ENCODE assay signal across 9 mouse cellular contexts in the genomic region with DNA sequence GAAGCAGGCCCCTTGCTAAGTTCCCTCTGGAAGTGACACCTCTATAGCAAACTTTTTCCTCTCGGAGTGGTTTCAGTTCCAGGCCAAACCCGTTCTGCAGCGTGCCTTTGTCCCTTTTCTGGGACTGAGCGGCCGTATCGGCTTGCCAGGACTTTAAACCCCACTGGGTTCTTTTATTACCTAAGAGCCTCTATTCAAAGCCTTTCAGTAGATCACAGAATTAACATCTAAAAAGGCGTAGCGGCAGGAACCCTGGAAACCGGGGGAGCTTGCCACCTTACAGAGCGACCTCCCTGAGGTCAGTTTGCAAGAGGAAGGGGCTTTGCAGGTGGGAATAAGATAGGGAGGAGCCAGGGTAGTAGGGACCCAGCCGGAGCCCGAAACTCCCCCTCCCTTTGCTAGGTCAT.
DNase-seq lines count a peak whose midpoint lies in the region; ATAC-seq and TF ChIP-seq lines count a peak whose summit lies in the region.
"Had no signal": no experiment of that assay in that cellular context is flagged by ENCODE, and none has a peak within 500 bp of the region (broad histone marks: within the 10 kb centered on the region; RNA-seq: fewer than 3 reads in every experiment).

No protein-coding gene starts in this region.

- no peak overlapping the region for H3K9ac ChIP-seq in hindbrain, embryonic 12.5 days
- H3K9ac ChIP-seq in limb, embryonic 14.5 days (ENCODE audit: low read depth, low read length, severe bottlenecking): no peak overlapping the region
- H3K9ac ChIP-seq in neural tube, embryonic 15.5 days (replicated peaks): no peak overlapping the region; the same call in 1 of the 2 replicates
- no peak overlapping the region for H3K9ac ChIP-seq in liver, embryonic 11.5 days (ENCODE audit: low read depth, low read length)

- peak; percentile 7 for DNase-seq in left cerebral cortex, postnatal 4 days
- DNase-seq in left cerebral cortex, adult 18-20 months (ENCODE audit: low spot score in 2 of 2): no peak
- peak; percentile 16 for DNase-seq in limb, embryonic 14.5 days (ENCODE audit: low spot score)
- no peak for DNase-seq in adrenal gland, postnatal 25 days
- DNase-seq in liver, embryonic 11.5 days (ENCODE audit: low spot score): no peak
- DNase-seq in gastrocnemius, postnatal 25 days: no peak

- H3K36me3 ChIP-seq in hindbrain, embryonic 12.5 days: no peaks in the 10 kb centered on the region
- H3K36me3 ChIP-seq in limb, embryonic 14.5 days (ENCODE audit: control insufficient read depth, insufficient read depth, low read length): no peaks in the 10 kb centered on the region
- H3K36me3 ChIP-seq in neural tube, embryonic 15.5 days: no peaks in the 10 kb centered on the region
- H3K36me3 ChIP-seq in liver, embryonic 11.5 days (ENCODE audit: control insufficient read depth, insufficient read depth, low read length): no peaks in the 10 kb centered on the region

- intact Hi-C loops in left cerebral cortex, postnatal 4 days (cut with DNase I): no loop called here

- H3K9me3 ChIP-seq in hindbrain, embryonic 12.5 days (replicated peaks): no peaks in the 10 kb centered on the region
- no peaks in the 10 kb centered on the region for H3K9me3 ChIP-seq in limb, embryonic 14.5 days (ENCODE audit: control insufficient read depth, low read length)
- no peaks in the 10 kb centered on the region for H3K9me3 ChIP-seq in neural tube, embryonic 15.5 days (replicated peaks)
- H3K9me3 ChIP-seq in liver, embryonic 11.5 days (ENCODE audit: control insufficient read depth, low read length): no peaks in the 10 kb centered on the region

- WGBS in hindbrain, embryonic 12.5 days: 4% methylated on average over 12 of the region's 12 CpGs
- 12% methylated on average over 12 of the region's 12 CpGs for WGBS in limb, embryonic 14.5 days
- 9% methylated on average over 12 of the region's 12 CpGs for WGBS in neural tube, embryonic 15.5 days
- WGBS in liver, embryonic 11.5 days: 39% methylated on average over 12 of the region's 12 CpGs

- H3K27ac ChIP-seq in hindbrain, embryonic 12.5 days: peak overlapping the region; percentile 85
- H3K27ac ChIP-seq in limb, embryonic 14.5 days (replicated peaks; ENCODE audit: low read depth, low read length): no peak overlapping the region
- peak overlapping the region; percentile 68 for H3K27ac ChIP-seq in neural tube, embryonic 15.5 days (replicated peaks)
- H3K27ac ChIP-seq in liver, embryonic 11.5 days (ENCODE audit: low read depth, low read length): no peak overlapping the region

- H3K4me1 ChIP-seq in hindbrain, embryonic 12.5 days: peaks cover 43% of the 10 kb centered on the region
- peaks cover 37% of the 10 kb centered on the region for H3K4me1 ChIP-seq in limb, embryonic 14.5 days (ENCODE audit: control insufficient read depth, insufficient read depth, low read length)
- H3K4me1 ChIP-seq in neural tube, embryonic 15.5 days: peaks cover 42% of the 10 kb centered on the region
- peaks cover 8% of the 10 kb centered on the region for H3K4me1 ChIP-seq in liver, embryonic 11.5 days (replicated peaks; ENCODE audit: control insufficient read depth, insufficient read depth, low read length)

- peak overlapping the region; percentile 19; the same call in 1 of the 2 replicates for H3K4me2 ChIP-seq in hindbrain, embryonic 12.5 days (replicated peaks)
- H3K4me2 ChIP-seq in limb, embryonic 14.5 days (replicated peaks; ENCODE audit: low read depth, low read length, severe bottlenecking): no peak overlapping the region
- peak overlapping the region; percentile 23; the same call in 1 of the 2 replicates for H3K4me2 ChIP-seq in neural tube, embryonic 15.5 days
- H3K4me2 ChIP-seq in liver, embryonic 11.5 days: no peak overlapping the region

- no peak for TF ChIP-seq POLR2A in limb, embryonic 14.5 days (IDR thresholded peaks at IDR 0.05; ENCODE audit: borderline replicate concordance, extremely low read depth, insufficient read depth, insufficient read length)

- peak; percentile 15; the same call in 1 of the 2 replicates for ATAC-seq in hindbrain, embryonic 12.5 days (ENCODE audit: low FRiP score)
- ATAC-seq in limb, embryonic 14.5 days (ENCODE audit: low FRiP score, low read depth): no peak
- no peak for ATAC-seq in neural tube, embryonic 15.5 days (ENCODE audit: low FRiP score)
- ATAC-seq in liver, embryonic 11.5 days (replicated peaks; ENCODE audit: low FRiP score): no peak

- no peak overlapping the region for H3K4me3 ChIP-seq in hindbrain, embryonic 12.5 days
- H3K4me3 ChIP-seq in limb, embryonic 14.5 days (replicated peaks; ENCODE audit: low read length): no peak overlapping the region
- H3K4me3 ChIP-seq in neural tube, embryonic 15.5 days (replicated peaks): no peak overlapping the region
- no peak overlapping the region for H3K4me3 ChIP-seq in liver, embryonic 11.5 days (ENCODE audit: low read depth, low read length)

- no peaks in the 10 kb centered on the region for H3K27me3 ChIP-seq in hindbrain, embryonic 12.5 days
- H3K27me3 ChIP-seq in limb, embryonic 14.5 days (ENCODE audit: control insufficient read depth, insufficient read depth, low read length): no peaks in the 10 kb centered on the region; the same call in 1 of the 2 replicates
- peaks cover 3% of the 10 kb centered on the region; the same call in 1 of the 2 replicates for H3K27me3 ChIP-seq in neural tube, embryonic 15.5 days (replicated peaks)
- peaks cover 23% of the 10 kb centered on the region for H3K27me3 ChIP-seq in liver, embryonic 11.5 days (replicated peaks; ENCODE audit: control insufficient read depth, insufficient read depth, low read length)
- H3K27me3 ChIP-seq: CH12.LX had no signal

Comparison
In these comparisons a context has a peak if more than half of its experiments do, and no peak if none do; other contexts are left out.
1. DNase-seq: peak in left cerebral cortex, postnatal 4 days (single experiment) and limb, embryonic 14.5 days (single experiment); none in left cerebral cortex, adult 18-20 months (0 of 2), adrenal gland, postnatal 25 days (single experiment), liver, embryonic 11.5 days (single experiment) and gastrocnemius, postnatal 25 days (single experiment).
2. H3K27ac ChIP-seq: peak in hindbrain, embryonic 12.5 days (single experiment) and neural tube, embryonic 15.5 days (single experiment); none in limb, embryonic 14.5 days (single experiment) and liver, embryonic 11.5 days (single experiment).
3. H3K4me2 ChIP-seq: peak in hindbrain, embryonic 12.5 days (single experiment) and neural tube, embryonic 15.5 days (single experiment); none in limb, embryonic 14.5 days (single experiment) and liver, embryonic 11.5 days (single experiment).